Mouse (Mus musculus) urinary bladder, postnatal 10 days (tissue): ENCODE data around the gene Pex11b.
"Not testable (repeated sequence)": the region's sequence is repeated elsewhere in the genome, so short reads cannot be mapped to it uniquely, and the experiment has no call there.

Source experiments
- DNase-seq: peaks from one replicate; pipeline ENCODE4 v3.0.0; 2022; ENCODE audit warnings: low spot score

The Pex11b gene

DNA sequence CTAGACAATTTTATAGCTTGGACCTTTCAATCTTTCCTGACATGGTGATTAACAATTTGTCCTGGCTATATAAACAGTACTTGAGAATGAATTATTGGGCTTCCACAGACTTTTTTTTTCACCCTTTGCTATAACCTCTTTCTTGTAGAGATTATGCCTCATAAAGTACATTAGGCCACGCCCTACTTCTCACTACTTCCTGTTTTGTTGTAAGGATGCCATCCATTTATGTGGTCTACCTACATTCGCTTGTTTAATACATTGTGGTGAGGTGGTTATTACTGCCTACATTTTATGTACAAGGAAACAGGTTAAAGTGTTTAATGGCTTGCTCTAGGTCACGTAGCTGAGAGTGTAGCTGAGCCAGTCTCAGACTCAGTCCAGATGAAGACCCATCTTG is 40.0 kb downstream of the Pex11b start:
- DNase-seq = no peak

- no peak for DNase-seq
These were observed 40.5 kb downstream of the Pex11b start for GRCm38 (mm10) chr3:96675690-96676089.

DNA sequence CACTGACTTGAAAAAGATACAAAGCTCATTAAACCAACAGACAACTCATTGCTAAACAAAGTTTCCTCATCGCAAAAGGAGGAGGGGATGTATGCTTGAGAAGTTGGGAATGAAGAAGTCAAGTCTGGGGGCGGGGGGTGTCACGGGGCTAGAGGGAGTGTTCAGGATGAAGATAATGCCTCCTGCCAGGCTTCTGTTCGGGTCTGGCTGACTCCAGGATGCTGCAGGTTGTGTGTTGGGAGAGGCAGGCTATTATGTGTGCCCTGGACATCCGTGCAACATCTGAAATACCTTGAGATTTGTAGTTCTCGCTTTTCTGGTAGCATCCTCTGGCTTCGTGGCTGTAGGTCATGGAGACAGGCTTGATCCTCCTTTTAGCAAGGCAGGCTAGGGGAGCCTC is 43.3 kb downstream of the Pex11b start:
- DNase-seq = no peak

DNA sequence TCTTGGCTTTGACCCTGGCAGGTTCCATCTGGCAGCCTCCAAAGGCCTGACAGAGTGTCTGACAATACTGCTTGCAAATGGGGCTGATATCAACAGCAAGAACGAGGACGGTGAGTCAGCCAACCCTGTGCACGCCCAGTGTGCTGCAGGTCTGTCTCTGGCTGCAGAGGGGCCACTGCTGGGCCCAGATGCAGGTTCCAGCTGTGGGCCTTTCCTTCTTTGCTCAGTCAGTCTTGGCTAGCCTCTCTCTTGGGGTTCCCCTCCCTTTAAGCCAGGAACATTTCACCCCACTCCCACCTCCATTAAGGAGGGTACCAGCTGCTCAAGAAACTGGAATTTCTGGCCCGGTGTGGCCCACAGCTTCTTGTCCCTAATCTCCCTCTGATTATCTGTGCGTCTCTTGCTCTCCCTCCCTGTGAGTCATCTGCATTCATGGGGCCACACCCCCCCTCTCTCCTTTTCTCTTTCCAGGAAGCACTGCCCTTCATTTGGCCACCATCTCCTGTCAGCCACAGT is 44.0 kb downstream of the Pex11b start:
- no peak for DNase-seq

DNA sequence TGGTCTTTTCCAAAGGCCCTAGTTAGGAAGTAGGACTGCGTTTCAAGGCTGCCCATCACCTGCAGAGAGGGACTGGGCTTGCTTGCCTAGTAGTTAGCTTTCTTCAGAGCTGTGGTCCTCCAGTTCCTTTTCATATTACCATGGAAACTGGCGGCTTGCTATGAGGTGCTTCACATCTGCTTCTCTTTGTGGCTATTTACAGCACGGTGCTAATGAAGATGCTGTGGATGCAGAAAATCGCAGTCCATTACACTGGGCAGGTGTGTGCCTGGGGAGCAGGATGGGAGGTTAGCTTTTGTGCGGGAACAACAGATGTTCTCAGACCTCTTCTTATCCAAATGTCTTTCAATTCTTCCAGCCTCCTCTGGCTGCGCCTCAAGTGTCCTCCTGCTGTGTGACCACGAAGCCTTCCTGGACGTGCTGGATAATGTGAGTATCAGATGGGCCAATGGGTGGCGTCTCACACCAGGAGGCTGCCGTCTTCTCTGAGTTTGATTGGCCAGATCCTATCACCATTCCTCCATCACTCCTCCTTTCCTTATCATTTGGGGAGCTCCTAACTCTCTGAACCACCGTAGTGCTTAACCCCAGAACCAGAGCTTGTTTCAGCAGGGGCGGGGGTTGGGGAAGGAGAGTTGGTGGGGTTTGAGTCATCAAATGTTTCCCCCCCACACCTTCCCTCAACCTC is 45.2 kb downstream of the Pex11b start:
- no peak for DNase-seq

DNA sequence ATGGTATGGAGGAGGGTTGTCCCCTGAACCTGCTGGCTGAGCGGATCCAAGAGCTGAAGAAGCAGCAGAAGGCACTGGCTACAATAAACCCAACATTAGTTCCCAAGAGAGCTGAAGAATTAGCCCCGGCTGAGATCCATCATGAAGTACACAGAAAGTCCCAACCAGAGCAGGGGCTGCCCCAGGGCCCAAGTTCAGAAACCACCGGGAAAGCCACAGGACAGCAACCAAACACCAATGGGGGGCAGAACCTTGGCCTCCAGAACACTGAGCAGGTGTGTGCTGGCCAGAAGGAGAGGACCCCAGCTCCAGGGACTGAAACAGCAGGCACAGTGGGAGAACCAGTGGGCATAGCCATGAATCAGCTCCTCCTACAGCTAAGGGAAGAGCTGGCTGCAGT is 48.3 kb downstream of the Pex11b start:
- no peak for DNase-seq

GRCm38 (mm10) chr3:96684151-96684821 is 49.1 kb downstream of the Pex11b start:
- DNase-seq = no peak

DNA sequence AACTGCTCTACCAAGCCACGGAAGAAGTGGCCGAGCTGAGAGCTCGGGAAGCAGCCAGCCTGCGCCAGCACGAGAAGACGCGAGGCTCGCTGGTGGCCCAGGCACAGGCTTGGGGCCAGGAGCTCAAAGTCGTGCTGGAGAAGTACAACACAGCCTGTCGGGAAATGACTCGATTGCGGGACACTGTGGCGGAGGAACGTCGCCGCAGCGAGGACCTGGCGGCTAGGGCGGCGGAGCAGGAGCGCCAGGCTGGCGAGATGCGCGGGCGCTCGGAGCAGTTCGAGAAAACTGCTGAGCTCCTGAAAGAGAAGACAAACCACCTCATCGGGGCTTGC is 49.6 kb downstream of the Pex11b start:
- no peak for DNase-seq

DNA sequence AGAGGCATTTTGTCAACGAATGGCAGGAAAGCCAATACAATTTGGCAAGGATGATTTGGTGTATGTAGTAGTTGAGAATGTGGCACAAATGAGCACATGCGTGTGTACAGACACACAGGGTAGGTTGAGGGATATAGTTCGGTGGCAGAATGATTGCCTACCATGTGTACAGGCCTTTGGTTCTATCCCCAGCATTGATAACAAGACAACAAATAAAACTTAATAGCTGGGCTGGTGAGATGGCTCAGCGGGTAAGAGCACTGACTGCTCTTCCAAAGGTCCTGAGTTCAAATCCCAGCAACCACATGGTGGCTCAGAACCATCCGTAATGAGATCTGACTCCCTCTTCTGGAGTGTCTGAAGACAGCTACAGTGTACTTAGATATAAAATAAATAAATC is 50.9 kb downstream of the Pex11b start:
- not testable (repeated sequence) for DNase-seq

DNA sequence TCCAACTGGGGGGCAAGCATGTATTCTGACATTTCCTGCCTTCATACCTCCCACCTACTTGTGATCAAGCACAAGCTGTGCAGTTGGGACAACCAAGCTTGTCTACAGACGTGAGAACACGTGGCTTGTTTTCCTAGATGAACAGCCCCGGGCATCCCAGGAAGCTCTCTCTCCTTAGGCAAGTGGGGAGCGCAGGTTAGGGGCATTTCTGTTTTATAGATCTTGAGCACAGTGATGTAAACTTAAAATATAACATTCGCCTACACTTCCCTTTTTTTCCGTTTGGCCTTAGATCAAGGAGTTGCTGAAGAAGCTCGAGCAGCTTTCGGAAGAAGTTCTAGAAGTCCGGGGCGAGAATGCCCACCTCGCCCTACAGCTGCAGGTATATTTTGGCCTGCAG is 53.7 kb downstream of the Pex11b start:
- DNase-seq = no peak

- DNase-seq = no peak
These were observed 55.1 kb downstream of the Pex11b start for GRCm38 (mm10) chr3:96690298-96690697.

- no peak for DNase-seq
These were observed 57.3 kb downstream of the Pex11b start for GRCm38 (mm10) chr3:96692506-96692905.

GRCm38 (mm10) chr3:96693579-96693978 is 58.4 kb downstream of the Pex11b start:
- no peak for DNase-seq
